Mouse (Mus musculus): Measurements from ENCODE around the gene Mex3a.

Gene Mex3a

DNA sequence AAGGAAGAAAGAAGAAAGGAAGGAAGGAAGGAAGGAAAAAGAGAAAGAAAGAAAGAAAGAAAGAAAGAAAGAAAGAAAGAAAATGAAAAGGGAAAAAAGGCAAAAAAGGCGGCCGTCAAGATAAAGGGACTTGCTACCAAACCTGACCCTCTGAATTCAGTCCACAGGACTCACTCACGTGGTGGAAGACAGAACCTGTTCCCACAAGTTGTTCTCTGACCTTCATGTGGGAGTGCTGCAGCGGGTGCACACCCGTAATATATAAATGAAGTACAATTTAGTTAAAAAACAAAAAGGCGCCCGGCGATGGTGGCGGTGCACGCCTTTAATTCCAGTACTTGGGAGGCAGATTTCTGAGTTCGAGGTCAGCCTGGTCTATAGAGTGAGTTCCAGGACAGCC lies 3.5 kb upstream of the Mex3a start:
- no peak for DNase-seq (ENCODE audit: low read depth)

DNA sequence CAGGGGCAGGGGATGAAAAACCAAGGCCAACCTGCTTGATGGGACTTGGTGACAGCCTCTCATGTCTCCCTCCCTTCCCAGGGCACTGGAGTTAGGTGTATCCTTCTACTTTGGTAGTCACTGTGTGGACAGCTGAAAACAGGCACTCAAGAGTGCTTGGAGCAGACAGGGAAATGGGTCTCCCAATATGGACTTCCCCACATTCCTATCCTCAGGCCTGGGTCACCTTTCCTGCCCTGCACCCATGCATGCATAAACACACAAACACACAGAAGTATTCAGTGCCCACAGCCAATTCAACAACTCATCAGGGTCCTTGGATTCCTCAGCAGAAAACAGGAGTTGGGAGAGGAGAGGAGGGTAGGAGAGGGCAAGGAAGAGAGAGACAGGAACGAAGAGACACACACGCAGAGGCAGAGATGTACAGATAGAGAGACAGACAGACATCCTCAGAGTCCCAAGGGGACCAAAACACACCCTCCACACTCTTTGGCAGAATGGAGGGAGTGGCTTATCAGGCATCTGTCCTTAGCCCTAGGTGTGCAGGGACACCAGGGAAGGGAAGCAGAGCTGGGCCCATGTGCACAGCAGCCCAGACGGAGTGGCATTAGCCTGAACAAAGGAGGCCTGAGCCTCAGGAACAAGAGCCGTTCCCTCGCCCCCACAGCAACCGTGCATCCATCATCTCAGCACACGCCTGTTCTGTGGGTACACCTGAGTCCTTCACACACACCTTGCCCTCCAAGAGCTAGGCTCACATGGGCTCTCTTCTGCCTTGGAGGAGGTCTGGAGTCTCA lies 2.8 kb upstream of the Mex3a start:
- no peak for DNase-seq (ENCODE audit: low read depth)

DNA sequence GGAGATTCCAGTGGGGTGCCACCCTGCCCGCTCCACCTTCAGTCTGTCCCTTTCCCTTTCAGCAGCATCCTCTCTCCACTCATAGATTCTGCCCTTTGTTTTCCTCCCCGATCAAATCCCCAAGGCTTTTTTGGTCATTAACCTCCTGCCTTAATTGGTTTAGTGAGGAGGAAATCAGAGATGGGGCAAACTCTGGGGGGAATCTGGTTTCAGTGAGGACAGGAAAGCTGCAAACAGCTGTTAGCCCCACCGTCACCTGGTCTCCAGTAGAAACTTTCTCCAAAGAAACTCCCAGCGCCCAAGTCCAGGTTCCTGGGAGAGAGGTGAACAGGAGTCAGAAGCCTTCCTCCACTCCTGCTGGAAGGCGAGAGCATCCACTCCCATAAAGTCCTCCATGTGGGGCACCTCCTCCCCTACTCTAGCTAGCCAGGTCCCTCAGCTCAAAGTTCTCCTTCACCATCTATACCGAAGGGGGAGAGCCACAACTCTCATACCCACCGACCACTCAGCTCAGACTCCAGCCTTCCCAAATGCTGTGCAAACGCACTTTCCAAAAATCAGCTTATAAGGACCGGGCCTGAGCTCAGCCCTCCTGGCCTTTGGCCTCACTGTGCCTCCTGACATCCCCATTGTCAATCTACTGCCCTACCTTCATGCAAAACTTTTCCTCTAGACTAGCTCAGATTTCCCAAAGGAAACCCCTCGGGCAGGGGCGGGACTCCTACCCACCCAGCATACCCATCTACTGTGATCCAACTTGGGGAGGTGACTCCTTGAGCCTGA lies 1.9 kb upstream of the Mex3a start:
- no peak for DNase-seq (ENCODE audit: low read depth)

DNA sequence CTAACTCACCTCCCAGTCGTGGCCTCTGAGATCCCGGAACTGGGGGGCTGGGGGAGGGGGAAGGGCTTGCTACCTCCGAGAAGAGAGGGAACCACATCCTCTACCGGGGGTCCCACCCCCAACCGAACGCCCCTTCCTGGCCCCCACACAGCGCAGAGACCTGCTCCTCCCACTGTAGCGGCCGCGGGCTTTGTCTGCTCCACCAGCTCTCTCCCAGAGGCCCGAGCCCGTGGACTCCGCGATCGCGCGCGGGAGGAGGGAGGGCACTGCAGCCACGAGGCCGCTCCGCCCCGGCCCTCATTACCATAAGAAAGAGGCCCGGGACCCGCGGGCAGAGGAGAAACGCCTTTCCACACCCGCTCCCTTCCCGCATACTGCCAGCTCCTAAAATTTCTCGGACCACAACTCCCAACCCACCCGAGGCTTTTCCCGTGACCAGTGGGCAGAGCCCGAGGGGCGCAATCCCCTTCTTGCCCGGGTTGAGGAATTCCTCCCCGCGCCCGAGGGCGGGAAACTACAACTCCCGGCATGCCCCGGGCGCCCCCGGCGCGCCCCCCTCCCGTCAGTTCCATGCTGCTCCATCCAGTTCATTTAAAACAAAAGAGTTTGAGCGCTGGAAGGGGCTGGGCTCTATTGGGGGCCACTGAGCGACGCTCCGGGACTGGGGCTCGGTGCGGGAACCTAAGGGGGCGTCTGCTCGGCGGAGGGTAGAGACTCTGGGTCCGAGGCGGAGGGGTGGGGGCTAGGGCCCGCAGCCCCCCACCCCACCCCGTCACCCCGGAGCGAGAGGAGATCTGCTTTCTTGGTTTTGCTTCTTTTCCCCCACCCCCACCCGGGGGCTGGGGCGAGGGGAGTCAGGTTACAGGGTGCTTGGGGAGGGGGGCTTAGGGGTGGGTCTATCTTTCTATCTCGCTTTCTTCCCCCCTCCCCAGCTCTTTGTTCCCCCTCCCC lies 572 bp upstream of the Mex3a start:
- DNase-seq (ENCODE audit: low read depth): no peak

DNA sequence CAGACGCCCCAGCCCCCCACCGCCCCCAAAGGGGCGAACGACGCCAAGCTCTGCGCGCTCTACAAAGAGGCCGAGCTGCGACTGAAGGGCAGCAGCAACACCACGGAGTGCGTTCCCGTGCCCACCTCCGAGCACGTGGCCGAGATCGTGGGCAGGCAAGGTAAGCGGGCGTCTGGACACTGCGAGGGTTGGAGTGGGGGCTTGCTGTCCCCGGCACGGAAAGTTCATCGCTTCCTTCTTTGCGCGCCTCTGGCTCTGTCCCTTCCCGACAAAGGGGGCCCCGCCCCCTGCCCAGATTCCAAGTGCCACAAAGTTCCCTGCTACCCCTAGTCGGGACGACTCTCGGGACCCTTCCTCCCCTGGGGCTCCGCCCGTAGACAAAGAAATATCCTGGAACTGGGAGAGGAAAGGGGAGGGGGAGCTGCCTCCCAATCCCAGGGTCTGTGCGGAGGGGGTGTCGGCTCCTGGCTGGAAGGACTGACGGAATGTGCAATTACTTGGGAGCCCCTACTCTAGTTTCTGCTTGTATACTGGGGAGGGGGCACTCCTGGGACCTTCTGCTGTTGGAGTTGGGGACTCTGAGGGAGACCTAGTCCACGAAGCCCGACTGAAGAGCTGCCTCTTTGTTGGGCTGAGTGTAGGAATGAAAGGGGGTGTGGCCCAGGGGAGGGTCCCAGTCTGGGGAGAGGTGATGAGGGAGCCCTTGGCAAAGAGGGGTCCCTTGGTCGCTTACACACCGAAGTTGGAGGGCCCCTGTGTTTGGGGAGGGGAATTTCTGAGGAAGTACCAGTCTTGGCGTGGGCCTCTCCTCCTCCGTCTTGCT lies 705 bp downstream of the Mex3a start:
- DNase-seq (ENCODE audit: low read depth): no peak

DNA sequence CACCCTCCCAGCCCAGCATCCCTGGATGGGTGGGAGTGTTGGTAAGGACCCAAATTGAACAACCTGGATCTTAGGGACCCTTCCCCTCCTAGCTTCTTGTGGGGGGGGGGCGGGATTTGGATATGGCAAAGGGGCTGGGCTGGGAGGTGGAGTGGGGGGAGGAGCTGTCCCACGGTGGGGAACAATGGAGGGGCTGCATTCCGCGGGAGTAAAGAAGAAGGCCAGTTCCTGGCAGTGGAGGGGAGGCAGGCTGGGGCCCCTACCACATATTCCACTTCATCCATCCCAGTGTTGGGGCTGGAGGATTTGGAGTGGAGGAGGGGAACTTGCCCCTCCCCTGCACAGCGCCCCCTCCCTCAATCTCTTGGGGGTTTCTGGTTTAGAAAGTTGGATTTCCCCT lies 1.5 kb downstream of the Mex3a start:
- no peak for DNase-seq (ENCODE audit: low read depth)

DNA sequence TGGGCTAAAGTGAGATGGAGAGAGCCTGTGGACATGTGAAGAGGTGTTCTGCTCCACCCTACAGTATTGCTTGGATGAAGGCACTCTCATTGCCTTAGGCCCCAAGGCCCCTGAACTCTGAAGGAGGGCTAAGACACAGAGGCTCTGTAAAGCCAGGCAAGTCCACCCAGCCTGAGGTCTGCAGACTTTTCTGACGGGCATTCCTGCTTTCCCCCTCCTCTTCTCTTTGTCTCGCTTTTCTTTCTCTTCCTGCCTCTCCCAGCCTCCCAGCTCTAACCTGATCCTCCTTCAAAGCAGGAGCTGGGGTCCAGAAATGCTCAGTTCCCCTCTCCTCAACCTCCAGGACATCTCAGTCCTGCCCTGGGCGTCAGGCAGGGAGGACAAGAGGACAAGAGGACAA lies 2.8 kb downstream of the Mex3a start:
- DNase-seq (ENCODE audit: low read depth): no peak

DNA sequence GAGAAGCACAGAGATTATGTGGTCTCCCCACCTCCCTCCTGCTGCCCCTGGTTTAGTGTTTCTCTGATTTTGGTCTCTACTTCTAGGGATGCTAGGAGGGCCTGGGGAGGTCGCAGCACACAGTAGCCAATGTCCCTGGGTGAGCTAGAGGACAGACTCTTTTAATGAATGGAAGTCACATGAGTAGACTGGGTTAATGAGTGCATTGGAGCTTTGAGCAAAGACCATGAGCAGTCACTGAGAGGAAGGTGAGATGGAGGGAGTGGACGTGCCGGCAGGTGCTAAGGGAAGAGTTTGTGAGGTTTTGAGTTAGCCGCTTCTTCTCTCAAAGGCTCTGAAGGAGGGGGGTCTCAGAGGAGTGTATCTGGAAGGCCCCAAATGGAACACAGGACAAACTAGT lies 3.3 kb downstream of the Mex3a start:
- DNase-seq (ENCODE audit: low read depth): no peak

DNA sequence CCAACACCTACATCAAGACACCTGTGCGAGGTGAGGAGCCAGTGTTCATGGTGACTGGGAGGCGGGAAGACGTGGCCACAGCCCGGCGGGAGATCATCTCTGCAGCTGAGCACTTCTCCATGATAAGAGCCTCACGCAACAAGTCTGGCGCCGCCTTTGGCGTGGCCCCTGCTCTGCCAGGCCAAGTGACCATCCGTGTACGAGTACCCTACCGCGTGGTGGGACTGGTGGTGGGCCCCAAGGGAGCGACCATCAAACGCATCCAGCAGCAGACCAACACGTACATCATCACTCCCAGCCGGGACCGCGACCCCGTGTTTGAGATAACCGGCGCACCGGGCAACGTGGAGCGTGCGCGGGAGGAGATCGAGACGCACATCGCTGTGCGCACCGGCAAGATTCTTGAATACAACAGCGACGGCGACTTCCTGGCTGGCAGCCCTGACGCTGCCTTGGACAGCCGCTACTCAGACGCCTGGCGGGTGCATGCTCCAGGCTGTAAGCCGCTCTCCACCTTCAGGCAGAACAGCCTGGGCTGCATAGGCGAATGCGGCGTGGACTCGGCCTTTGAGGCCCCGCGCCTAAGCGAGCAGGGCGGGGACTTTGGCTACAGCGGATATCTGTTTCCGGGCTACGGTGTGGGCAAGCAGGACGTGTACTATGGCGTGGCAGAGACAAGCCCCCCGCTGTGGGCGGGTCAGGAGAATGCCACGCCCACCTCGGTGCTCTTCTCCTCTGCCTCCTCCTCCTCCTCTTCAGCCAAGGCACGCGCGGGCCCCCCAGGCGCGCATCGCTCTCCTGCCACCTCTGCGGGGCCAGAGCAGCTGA lies 4.1 kb downstream of the Mex3a start:
- no peak for DNase-seq (ENCODE audit: low read depth)

DNA sequence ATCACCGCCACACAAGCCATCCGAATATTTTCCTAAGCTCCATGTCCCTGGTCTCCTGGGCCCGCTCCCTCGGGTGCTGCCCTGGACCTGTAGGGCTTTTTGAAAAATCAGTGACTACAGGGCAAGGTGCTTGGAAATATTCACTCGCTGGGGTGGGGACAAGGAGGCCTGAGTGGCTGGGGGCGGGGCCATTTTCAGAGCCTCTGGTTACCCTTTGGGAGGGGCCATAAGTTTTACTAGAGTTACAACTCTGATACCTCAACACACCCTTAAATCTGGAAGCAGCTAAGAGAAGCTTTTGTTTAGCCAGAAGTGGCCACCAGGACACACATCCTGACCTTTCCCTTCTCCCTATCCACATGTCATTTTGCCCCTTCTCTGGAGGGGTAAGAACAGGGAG lies 5.0 kb downstream of the Mex3a start:
- no peak for DNase-seq (ENCODE audit: low read depth)

DNA sequence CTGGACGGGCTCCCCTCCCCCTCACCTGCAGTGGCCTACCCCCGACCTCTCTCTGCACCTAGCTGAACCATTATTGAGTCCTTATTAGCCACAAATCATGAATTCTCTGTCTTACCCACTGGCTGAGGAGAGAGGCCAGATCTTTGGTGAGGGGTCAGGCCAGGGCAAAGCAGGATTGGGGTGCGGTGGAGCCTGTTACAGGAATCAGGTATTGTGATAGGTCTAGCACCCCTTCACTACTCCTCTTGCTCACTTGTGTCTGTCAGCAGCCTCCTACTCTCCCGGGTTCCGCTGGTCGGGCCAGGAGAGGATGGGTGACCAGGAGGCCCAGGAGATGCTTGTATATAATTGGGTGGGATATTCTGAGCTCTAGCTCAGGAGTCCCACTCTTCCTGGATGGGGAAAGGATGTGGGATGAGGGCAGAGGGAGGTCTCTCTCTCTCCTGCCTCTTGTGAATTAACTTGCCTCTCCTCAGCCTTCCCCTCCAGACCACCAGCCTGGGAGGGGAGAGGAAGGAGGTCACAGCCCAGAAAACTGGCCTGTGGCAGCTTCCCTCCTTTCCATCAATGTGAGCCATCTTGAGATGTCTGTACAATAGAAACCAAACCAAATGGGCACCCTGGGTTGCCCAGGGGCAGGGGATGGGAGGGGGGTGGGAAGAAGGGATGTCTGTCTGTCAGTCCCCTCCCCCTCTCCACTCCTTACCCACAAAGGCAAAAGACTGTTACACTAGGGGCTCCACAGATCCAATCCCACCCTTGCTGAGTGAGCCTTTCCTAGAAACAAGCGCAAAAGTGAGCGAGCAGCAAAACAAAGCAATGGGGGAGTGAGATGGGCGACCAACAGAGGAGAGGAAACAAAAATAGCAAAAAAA lies 6.3 kb downstream of the Mex3a start:
- no peak for DNase-seq (ENCODE audit: low read depth)

DNA sequence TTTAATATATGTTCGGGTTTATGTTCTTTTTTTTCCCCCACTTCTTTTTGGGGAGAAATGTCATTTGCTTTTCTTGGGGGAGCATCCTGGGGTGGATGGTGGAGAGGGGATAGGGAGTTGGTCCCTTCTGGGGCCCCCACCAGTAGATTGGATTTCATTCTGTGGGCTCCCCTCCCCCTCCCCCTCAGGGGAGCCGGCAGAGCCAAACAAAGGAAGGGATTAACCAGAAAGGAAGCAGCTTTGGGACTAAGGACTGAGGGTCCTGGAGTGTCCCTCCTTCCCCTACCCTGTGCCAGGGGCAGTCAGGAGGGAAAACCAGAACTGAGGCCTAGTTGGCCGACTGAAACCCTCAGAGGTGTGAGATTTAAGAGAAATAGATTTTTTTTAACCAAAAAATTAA lies 7.2 kb downstream of the Mex3a start:
- DNase-seq (ENCODE audit: low read depth): no peak

DNA sequence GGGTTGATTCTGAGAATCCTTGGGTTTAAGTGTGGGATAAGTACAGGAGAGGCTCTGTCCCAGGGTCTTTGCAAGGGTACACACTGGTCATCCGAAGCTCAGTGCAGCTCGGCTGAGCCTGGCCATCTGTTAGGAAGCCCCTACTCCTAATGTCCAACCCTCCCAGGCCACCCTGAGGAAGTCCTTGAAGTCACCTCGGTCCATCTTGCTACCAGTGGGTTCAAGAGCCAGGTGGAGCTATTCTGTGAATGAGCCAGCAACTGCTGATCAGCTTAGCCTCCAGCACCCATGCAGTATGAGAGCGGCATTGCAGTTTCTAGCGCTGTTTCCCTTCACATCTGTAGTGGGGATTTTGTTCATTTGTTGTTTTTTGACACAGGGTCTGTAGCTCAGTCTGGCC lies 7.9 kb downstream of the Mex3a start:
- no peak for DNase-seq (ENCODE audit: low read depth)

DNA sequence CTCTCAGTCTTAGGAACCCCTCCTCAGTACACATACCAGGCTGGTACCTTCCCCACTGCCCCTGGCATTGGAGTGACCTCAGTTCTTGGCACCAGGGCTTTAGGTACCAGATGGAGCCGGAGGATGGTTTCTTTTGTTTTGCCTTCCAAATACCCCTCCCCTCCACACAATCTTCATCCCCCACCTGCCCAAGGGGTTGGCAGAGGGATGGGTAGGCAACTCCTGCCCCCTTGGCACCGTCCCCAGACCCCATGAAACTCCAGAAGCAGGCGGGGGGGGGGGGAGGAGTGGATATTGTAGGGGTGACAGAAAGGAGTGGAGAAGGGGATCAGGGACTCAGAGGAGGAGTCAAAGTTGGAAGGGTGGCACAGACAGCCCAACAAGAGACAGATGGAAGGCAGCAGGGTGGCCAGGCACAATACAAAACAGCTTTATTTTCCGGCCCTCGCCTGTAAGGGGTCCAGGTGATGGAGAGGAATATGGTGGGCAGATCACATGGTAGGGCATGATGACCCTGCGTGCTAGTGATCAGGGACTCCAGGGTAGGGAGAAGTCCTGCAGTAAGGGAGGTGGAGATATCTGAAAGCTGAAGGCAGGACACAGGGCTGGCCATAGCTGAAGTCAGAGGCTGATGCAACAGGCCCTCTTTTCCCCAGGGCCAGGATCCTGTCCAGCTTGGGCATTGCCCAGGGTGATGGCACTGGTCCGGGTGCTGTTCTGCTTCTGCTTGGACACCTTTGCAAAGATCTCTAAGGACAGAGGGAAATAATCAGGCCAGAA lies 9.6 kb downstream of the Mex3a start:
- no peak for DNase-seq (ENCODE audit: low read depth)

DNA sequence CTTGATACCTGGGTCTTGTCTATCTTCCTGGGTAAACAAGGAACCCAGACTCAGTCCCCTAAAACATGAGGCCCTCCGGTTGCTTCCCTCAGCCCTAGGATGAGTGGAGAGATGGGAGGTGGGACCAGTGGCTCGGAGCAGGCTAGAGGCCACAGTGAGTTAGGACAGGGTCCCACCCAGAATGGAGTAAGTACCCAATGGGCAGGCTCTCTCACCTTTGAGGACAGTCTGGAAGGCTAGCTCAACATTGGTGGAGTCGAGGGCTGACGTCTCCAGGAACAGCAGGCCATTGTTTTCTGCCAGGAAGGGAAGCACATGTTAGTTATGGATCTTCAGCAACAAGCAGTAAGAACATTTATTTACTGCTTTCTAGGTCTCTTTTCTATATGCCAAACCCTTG lies 10.3 kb downstream of the Mex3a start:
- DNase-seq (ENCODE audit: low read depth): no peak

DNA sequence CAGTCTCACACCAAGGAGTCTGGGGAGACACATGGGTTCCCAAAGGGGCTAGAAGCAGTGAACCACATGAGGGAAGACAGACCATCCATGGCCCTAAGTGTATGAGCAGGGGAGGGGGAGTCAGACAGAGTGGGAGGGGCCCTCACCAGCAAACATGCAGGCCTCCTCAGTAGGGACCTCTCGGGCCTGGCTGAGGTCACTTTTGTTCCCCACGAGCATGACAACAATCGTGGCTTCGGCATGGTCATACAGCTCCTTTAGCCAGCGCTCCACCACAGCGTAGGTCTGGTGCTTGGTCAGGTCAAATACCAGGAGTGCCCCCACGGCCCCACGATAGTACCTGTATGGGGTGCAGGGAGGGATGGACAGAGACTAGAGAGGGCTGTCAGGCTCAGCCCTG lies 11.0 kb downstream of the Mex3a start:
- no peak for DNase-seq (ENCODE audit: low read depth)

DNA sequence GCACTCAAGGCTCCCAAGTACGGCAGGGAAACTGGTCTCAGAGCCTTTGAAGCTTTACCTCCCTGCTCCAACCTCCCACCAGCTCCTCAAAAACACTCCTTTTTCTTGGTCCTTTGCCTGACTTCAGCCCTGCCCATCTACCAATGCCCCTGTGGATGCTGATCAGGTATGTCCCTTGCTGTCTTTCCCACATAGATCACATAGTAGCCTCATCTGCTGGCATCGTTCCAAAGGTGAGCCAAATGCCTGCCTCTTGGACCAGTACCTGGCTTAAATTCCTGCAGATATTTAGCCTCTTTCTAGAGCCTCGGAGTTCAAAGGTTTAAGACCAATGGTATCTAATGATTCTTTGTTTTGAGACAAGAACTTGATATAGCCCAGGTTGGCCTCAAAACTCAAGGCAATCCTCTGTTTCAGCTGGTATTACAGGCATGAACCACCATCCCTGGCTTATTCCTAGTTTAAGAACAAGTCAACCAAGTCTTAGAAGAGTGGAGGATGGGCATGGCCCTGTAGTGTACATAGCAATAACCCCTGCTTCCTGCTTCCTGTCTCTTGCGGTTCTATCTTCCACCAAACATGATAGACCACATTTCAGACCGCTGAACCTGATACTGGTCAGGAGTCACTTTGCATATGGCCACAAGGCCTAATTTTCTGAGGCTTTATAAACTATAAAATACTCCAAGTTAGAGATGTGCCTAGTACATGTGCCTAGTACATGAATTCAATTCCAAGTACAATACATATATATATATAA lies 11.6 kb downstream of the Mex3a start:
- DNase-seq (ENCODE audit: low read depth): no peak

DNA sequence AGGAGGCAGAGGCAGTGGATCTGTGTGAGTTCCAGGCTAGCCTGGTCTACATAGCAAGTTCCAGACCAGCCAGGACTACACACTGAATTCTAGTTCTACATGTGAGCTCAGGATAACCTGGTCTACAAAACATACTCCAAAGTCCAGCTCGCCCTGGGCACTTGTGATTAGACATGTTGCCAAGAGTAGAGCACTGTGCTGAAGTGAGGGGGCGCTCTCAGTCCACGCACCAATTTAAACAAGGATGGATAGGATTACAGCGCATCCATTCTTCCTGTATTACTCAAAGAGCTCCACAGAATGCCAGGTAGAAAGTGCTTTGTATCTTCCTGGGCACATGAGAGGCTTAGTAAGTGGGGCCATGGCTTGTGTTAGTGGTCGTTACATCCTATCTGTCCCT lies 12.3 kb downstream of the Mex3a start:
- DNase-seq (ENCODE audit: low read depth): no peak

Measured in fibroblast of lung, adult 2 months (primary cell).